Mouse (Mus musculus): ENCODE measurements around the gene Snx6.

Snx6 gene

GRCm38 (mm10) chr12:54697791-54698250 lies 97.7 kb downstream of the Snx6 start:
- DNase-seq = no peak

- peak; percentile 35 for DNase-seq
Measured at GRCm38 (mm10) chr12:54697003-54697597, 98.4 kb downstream of the Snx6 start.

All from liver (tissue).